Mouse (Mus musculus) gastrocnemius, adult 8-10 months (tissue): ENCODE measurements around the gene Ip6k2. TPM values are rescaled to one million over a fixed set of nuclear protein-coding genes. Genes with fewer than 3 reads are reported as not detected.

Source experiments
- DNase-seq, 2 experiments: peaks; one replicate each; pipeline ENCODE4 v3.0.0; 2022; ENCODE audit warnings: low spot score in 2 of 2
- total RNA-seq, 4 experiments: library from RNA; stranded (reverse); gene quantifications; 2 replicates each; pipeline ENCODE4 v1.2.4; 2022

Ip6k2 gene
- total RNA-seq, 4 experiments from 2014 or later: 12.0 to 15.8 (median 14.2) TPM

DNA sequence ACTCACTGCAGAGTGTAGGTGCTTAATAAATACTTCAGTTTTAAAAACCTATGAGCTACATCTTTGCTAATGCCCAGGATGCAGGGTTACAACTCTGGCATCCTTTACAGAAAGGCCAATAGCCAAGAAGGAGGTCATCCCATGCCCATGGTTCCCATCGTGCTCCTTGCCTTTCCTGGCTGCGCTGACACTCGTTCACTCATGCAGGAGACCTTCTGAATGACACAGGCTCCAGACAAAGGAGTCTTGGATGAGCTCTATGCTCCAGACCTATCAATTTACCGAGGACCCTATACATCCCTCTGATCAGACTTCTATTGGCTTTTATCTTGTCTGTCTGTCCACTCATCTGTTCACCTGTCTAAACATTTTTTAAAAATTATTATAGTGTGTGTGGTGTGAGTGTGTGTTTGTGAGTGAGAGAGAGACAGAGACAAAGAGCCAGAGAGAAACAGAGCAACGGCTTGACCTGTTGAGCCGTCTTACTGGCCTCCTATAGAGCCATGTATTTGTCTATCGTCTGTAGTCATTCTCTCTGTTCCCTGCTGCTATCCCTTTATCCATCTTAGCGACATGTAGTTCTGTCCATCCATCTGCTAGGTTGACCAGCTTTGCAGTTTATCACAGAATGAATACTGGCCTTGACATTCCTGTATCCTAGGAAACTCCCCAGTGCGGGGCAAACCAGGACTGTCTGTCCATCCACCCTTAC, 604 bp upstream of the Ip6k2 start:
- DNase-seq: no peak

DNA sequence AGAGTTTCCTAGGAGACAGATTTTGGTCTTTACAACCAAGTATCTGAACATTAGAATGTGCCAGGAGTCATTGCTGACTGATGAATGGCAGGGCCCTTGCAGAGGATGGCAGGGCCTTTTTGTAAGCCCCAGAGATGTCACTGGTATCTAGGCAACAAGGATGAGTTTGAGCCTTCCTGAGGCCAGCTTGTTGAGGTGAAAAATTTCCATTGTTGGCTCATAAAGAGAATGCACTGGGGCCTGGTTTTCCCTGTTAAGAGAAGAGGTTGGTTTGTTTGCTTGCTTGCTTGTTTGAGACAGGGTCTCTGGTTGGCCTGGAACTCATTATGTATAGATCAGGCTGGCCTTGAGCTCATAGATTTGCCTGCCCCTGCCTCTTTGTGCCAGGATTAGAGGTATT, 1.8 kb downstream of the Ip6k2 start:
- DNase-seq: no peak

DNA sequence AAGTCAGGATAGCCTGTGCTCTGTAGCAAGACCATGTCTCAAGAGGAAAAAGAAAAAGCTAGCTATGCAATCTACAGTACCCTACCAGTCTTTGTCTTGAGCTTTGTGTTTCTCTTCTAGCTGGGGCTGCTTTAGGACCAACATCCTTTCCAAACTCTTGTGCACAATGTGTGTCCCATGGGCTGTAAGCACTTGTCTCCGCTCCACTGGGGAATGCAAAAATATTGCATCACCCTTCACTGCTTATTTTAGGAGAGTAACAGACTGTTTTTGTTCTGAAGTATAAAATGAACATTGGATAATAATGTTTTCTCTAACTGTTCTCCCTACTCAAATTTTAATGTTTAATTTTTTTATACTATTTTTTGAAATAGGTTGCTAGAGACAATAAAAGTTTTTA, 2.9 kb downstream of the Ip6k2 start:
- DNase-seq: no peak

GRCm38 (mm10) chr9:108787080-108787479, 3.5 kb downstream of the Ip6k2 start:
- DNase-seq: no peak

DNA sequence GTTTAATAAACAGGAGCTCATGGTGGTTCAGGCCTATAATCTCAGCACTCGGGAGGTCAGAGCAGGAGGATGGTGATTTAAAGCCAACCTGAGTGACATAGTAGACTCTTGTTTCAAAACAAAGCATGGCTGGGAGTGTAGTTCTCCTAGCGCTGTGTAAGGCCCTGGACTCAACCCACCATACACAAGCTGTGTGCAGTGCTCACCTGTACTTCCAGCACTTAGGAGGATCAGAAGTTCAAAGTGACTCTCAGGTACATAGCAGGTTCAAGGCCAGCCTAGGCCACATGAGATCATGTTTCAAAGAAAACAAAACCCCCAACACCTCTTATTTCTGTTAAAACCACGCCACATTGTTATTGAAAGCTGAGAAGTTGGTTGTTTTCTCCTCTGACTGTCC, 5.1 kb downstream of the Ip6k2 start:
- no peak for DNase-seq

DNA sequence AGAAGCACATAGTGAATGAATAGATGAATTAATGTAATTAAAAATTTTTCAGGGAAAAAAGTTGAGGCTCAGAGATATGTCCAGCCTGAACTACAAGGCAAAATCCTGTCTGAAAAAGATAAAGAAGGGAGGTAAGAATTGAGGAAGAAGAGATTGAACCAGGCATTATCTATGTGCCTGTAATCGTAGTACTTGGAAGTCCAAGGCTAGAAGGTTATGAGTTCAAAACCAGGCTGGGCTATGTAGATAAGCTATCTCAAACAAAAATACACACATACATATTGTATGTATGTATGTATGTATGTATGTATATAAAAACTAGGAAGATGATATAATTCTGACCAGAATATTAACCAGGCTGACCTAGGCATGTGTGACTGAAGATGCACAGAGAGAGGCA, 8.7 kb downstream of the Ip6k2 start:
- DNase-seq: no peak

GRCm38 (mm10) chr9:108792730-108793129, 9.1 kb downstream of the Ip6k2 start:
- no peak for DNase-seq

GRCm38 (mm10) chr9:108795281-108795680, 11.7 kb downstream of the Ip6k2 start:
- DNase-seq: no peak

- DNase-seq: peak in 1 of 2 experiments; percentile 39
Measured at GRCm38 (mm10) chr9:108795762-108796161, 12.2 kb downstream of the Ip6k2 start.

- no peak for DNase-seq
Measured at GRCm38 (mm10) chr9:108796351-108796981, 12.9 kb downstream of the Ip6k2 start.

DNA sequence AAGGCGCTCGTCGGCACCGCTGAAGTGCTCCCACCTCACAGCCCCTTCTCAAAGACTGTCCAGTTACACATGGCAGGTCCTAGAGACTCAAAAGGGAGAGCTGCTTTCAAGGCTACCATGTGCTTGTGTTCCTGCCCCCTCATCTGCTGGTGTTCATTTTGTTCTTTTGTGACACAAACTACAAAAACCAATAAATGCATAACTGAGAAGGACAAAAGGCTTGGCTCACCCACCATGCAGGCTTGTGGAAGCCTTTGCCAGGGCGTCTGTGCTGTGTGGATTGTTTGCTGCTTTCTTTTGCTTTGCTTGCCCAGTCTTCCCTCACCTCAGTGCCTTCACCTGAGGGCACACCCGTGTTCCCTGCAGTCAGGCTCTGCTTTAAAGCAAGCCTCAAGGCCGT, 13.9 kb downstream of the Ip6k2 start:
- no peak for DNase-seq

- no peak for DNase-seq
Measured at GRCm38 (mm10) chr9:108798508-108799075, 15.0 kb downstream of the Ip6k2 start.

DNA sequence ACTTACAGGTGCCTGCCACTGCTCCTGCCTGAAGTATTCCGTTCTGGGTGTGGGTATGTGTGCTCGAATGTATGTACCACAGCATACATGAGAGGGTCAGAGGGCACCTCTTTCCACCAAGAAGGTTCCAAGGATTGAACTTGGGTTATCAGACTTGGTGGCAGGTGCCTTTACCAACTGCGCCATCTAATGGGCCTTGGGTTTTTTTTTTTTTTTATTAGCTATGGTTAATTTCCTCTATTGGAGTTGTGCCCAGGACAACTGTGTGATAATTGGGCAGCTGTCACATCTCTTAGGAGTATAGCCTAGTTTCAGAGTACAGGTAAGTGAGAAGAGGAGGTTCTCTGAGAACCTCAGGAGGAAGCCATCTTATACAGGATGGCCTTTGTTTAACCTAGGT, 16.0 kb downstream of the Ip6k2 start:
- DNase-seq: no peak

DNA sequence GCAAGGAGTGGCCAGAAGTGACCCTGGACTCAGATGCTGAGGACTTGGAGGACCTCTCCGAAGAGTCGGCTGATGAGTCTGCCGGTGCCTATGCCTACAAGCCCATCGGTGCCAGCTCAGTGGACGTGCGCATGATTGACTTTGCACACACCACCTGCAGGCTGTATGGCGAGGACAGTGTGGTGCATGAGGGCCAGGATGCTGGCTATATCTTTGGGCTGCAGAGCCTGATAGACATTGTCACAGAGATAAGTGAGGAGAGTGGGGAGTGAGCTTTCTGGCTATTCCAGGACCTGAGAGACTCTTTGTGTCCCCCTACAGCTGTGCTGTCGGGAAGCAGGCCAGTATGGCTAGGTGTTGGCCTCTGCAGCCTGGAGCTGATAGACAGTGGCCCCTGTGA, 22.2 kb downstream of the Ip6k2 start:
- no peak for DNase-seq

GRCm38 (mm10) chr9:108806379-108806778, 22.8 kb downstream of the Ip6k2 start:
- DNase-seq: no peak

DNA sequence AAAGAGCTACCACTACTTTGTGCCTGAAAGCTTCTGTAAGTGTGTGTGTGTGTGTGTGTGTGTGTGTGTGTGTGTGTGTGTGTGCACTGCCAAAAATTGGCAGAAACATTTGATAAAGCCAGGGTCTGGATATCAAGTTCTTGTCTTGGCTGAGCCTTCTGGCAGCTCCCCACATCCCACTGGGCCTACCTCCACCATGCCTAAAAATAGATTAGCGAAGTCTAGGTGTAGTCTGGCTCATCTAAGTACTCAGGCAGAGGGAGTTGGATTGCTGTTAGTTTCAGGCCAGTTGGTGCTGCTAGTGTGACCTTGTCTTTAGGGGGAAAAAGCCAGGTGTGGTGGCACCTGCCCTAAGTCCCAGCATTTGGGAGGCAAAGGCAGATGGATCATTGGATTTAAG, 23.2 kb downstream of the Ip6k2 start:
- peak; percentile 51 to 72 for DNase-seq

DNA sequence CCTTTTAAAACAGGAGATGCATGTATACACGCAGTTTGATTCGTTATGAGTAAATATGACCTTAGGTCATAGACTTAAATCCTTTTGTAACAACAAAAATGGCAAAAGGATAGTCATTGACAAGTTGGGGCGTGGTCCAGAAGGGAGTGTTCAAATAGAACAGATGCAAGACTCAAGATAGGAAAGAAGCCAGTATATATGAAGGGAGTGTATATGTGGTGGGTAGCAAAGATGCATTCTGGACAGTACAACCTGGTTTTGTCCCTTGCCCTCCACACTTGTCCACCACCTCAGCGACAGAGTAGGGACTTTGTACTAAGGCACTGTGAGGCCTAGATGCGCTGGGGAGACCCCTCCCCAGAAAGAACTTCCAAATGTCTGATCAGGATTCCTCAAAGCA, 24.1 kb downstream of the Ip6k2 start:
- DNase-seq: no peak

- peak; percentile 89 to 91 for DNase-seq
Measured at GRCm38 (mm10) chr9:108808163-108808665, 24.6 kb downstream of the Ip6k2 start, which contains the start of gene Nckipsd. TSS of gene Nckipsd (plus strand) at chr9:108808368.

DNA sequence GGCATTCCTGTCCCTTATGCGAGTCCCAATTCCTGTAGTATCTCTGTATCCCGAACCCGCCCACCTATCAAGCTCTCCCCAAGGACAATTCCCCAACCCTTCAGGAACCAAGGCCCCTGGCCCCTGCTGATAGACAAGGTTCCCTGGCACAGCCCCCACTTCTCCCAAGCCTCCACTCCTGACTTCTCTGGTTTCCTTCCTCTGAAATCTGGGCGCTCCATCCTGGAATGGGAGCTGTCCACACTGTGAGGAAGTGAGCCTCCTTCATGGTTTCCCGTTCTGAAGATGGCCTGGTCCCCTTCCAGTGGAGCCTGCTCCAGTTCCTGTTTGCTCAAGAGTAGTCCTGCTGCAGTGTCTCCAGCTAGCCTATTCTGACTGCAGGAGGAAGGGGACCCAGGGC, 25.6 kb downstream of the Ip6k2 start:
- DNase-seq: no peak

DNA sequence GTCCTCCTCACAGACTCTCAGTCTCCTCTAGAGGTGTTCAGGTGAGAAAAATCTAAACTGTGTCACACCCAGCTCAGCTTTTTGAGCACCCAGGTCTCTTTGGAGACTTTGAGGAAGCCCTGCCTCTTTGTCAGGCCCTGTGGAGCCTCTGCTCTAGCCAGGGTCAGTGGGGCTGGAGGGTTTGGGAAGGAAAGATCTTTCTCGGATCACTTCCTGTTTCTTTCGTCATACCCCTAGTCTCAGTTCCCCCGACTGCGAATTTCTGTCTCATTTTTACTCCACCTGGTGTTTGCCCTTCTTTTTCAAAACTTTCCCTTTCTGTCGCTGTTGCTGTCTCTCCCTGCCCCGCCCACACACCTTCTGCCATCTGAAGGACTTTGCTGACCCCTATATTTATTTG, 26.1 kb downstream of the Ip6k2 start:
- no peak for DNase-seq

- DNase-seq: no peak
Measured at GRCm38 (mm10) chr9:108810516-108810915, 26.9 kb downstream of the Ip6k2 start.

GRCm38 (mm10) chr9:108815557-108815956, 32.0 kb downstream of the Ip6k2 start:
- no peak for DNase-seq

DNA sequence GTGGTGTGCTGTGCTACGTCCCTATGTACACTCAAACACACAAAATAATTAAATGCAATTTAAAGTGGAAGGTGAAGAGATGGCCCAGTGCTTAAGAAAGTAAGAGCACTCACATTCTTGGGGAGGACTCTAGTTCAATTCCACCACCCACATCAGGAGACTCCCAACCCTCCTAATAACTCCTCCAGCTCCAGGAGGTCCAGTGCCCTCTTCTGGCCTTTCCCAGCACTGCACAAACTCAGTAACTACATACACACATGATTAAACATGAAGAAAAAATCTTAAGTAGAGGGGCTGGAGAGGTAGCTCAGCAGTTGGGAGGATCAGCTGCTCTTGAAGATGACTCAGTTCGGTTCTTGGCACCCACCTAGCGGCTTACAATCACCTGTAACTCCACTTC, 35.9 kb downstream of the Ip6k2 start:
- DNase-seq: no peak
